Comparison of ENCODE assay signal across 8 mouse cellular contexts in the genomic region with DNA sequence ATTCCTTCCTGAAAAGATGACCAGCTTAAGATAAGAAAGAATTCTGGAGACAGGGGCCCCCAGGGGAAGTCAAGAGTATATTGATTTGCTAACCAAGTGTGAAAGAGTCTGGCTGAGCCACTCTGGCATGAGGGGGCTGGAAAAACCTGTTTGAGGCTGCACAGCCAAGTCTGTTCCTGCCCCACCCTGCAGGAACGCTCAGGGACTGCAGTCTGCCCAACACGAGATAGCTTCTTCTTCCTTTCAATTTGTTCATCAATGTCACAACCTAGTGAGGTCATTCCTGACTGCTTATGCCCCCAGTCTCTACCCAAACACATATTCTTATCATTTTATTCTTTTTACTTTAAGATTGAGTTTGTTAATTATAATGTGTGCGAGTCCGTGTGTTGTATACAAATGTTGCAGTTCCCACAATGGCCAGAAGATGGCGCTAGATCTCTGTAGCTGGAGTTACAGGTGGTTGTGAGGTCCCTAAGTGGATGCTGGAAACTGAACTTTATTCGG.
DNase-seq lines count a peak whose midpoint lies in the region; ATAC-seq and TF ChIP-seq lines count a peak whose summit lies in the region.

No protein-coding gene starts in this region.

- intact Hi-C loops in heart, adult 2 months (cut with DNase I), result loop anchor here (5.0 kb wide), 1 partner anchor 476 kb away; no protein-coding TSS in a partner anchor

- WGBS in heart, adult 2 months, result 47% methylated on average over 6 of the region's 6 CpGs
- WGBS in heart, embryonic 11.5 days (ENCODE audit: insufficient replicate concordance), result 37% methylated on average over 6 of the region's 6 CpGs
- 43% methylated on average over 6 of the region's 6 CpGs for WGBS in intestine, embryonic 16.5 days

- no peaks in the 10 kb centered on the region for H3K36me3 ChIP-seq in heart, adult 2 months (ENCODE audit: control insufficient read depth, insufficient read depth, low read length)
- no peaks in the 10 kb centered on the region for H3K36me3 ChIP-seq in heart, embryonic 11.5 days (ENCODE audit: control insufficient read depth, insufficient read depth, low read length)
- H3K36me3 ChIP-seq in intestine, embryonic 16.5 days (ENCODE audit: control insufficient read depth, insufficient read depth, low read length), result no peaks in the 10 kb centered on the region
- no peaks in the 10 kb centered on the region for H3K36me3 ChIP-seq in testis, adult 2 months (ENCODE audit: control insufficient read depth, insufficient read depth, low read length)

- no peak for TF ChIP-seq EP300 in heart, adult 2 months (IDR thresholded peaks at IDR 0.05; ENCODE audit: insufficient read depth, low read depth, low read length)

- TF ChIP-seq POLR2A in heart, adult 2 months (IDR thresholded peaks at IDR 0.05; ENCODE audit: insufficient read depth, low read depth, low read length), result no peak
- no peak for TF ChIP-seq POLR2A in testis, adult 2 months (IDR thresholded peaks at IDR 0.05; ENCODE audit: control insufficient read depth, low read depth, low read length)

- H3K27ac ChIP-seq in heart, adult 2 months, result no peak overlapping the region
- no peak overlapping the region for H3K27ac ChIP-seq in heart, embryonic 11.5 days (ENCODE audit: low read depth, low read length)
- H3K27ac ChIP-seq in intestine, embryonic 16.5 days (ENCODE audit: low read length), result no peak overlapping the region
- no peak overlapping the region for H3K27ac ChIP-seq in testis, adult 2 months (ENCODE audit: control insufficient read depth, insufficient read depth, low read depth, low read length)

- H3K79me2 ChIP-seq in heart, adult 2 months (replicated peaks; ENCODE audit: control insufficient read depth, insufficient read depth, low read length), result no peaks in the 10 kb centered on the region

- peak; percentile 62 for TF ChIP-seq CTCF in heart, adult 2 months (IDR thresholded peaks at IDR 0.05)
- peak; percentile 24; the same call in 1 of the 2 replicates for TF ChIP-seq CTCF in testis, adult 2 months (IDR thresholded peaks at IDR 0.05; ENCODE audit: control insufficient read depth, insufficient read depth, insufficient replicate concordance, low read depth, low read length)

- peak in 1 of 2 experiments; percentile 3 for DNase-seq in heart, adult 2 months
- peak; percentile 46 for DNase-seq in urinary bladder, postnatal 14 days (ENCODE audit: low spot score)
- DNase-seq in urinary bladder, adult 2 months (ENCODE audit: low spot score), result no peak
- no peak for DNase-seq in right cerebral cortex, postnatal 25 days
- no peak for DNase-seq in adipocyte (ENCODE audit: low spot score)

- no peak overlapping the region for H3K9ac ChIP-seq in heart, adult 2 months (ENCODE audit: low read depth, low read length)
- H3K9ac ChIP-seq in heart, embryonic 11.5 days (ENCODE audit: low read depth, low read length), result no peak overlapping the region
- H3K9ac ChIP-seq in intestine, embryonic 16.5 days (ENCODE audit: low read depth, low read length), result no peak overlapping the region

- H3K9me3 ChIP-seq in heart, embryonic 11.5 days (replicated peaks; ENCODE audit: control insufficient read depth, low read length), result no peaks in the 10 kb centered on the region
- no peaks in the 10 kb centered on the region for H3K9me3 ChIP-seq in intestine, embryonic 16.5 days (ENCODE audit: control insufficient read depth, low read length)

- H3K27me3 ChIP-seq in heart, adult 2 months (ENCODE audit: control insufficient read depth, insufficient read depth, low read length), result no peaks in the 10 kb centered on the region
- H3K27me3 ChIP-seq in heart, embryonic 11.5 days (ENCODE audit: control insufficient read depth, insufficient read depth, low read length), result no peaks in the 10 kb centered on the region
- H3K27me3 ChIP-seq in intestine, embryonic 16.5 days (replicated peaks; ENCODE audit: control insufficient read depth, insufficient read depth, low read length), result no peaks in the 10 kb centered on the region
- H3K27me3 ChIP-seq in testis, adult 2 months (ENCODE audit: control insufficient read depth, insufficient read depth, low read length), result no peaks in the 10 kb centered on the region

- no peak overlapping the region for H3K4me3 ChIP-seq in heart, adult 2 months
- no peak overlapping the region for H3K4me3 ChIP-seq in heart, embryonic 11.5 days (ENCODE audit: low read depth, low read length)
- H3K4me3 ChIP-seq in intestine, embryonic 16.5 days (ENCODE audit: low read length), result no peak overlapping the region
- no peak overlapping the region for H3K4me3 ChIP-seq in testis, adult 2 months (ENCODE audit: control insufficient read depth, low read depth, low read length)

- ATAC-seq in heart, embryonic 11.5 days (replicated peaks; ENCODE audit: insufficient number of reproducible peaks, low FRiP score, low TSS enrichment), result no peak
- peak; percentile 91 for ATAC-seq in intestine, embryonic 16.5 days

- H3K4me2 ChIP-seq in heart, embryonic 11.5 days, result no peak overlapping the region
- H3K4me2 ChIP-seq in intestine, embryonic 16.5 days (ENCODE audit: low read depth, low read length), result no peak overlapping the region

- no peaks in the 10 kb centered on the region for H3K4me1 ChIP-seq in heart, adult 2 months (ENCODE audit: control insufficient read depth, insufficient read depth, low read length)
- H3K4me1 ChIP-seq in heart, embryonic 11.5 days (ENCODE audit: control insufficient read depth, insufficient read depth, low read length), result no peaks in the 10 kb centered on the region
- H3K4me1 ChIP-seq in intestine, embryonic 16.5 days (ENCODE audit: control insufficient read depth, insufficient read depth, low read length), result no peaks in the 10 kb centered on the region
- no peaks in the 10 kb centered on the region for H3K4me1 ChIP-seq in testis, adult 2 months (ENCODE audit: control insufficient read depth, insufficient read depth, low read length)
